Mouse (Mus musculus): ENCODE measurements around the gene Nodal. TPM values are rescaled to one million over a fixed set of nuclear protein-coding genes. Genes with fewer than 3 reads are reported as not detected.

The Nodal gene
- polyA plus RNA-seq, 1 experiment from 2014 or later = not detected

DNA sequence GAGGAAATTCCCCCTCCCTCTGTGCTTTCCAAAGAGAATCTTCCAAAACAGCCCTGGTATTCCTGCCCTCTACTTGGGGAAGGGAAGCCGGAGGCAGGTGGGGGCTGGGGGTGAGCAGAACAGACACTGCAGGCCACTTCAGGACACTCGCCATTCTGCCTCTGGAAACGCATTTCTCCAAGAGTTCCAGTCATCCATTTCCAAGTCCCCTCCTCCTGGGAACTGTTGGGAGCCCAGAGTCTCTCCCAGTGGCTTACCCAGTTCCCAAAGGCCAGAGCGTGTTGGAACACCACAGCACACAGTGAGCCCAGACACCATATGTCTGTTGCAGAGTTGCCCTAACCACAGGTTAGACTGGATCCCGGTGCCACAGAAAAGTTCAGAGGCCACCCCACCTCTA lies 39.1 kb upstream of the Nodal start:
- Histone ChIP-seq H3K9me3 (ENCODE audit: control insufficient read depth, low read length) (no peaks in the 10 kb centered on the region), H3K9ac (replicated peaks; ENCODE audit: low read length) (no peak overlapping the region), H3K36me3 (ENCODE audit: control insufficient read depth, insufficient read depth, low read length) (no peaks in the 10 kb centered on the region), H3K4me3 (replicated peaks; ENCODE audit: low read depth, low read length) (no peak overlapping the region), H3K4me2 (ENCODE audit: low read length) (no peak overlapping the region), H3K27me3 (ENCODE audit: control insufficient read depth, insufficient read depth, low read length) (no peaks in the 10 kb centered on the region), H3K27ac (replicated peaks; ENCODE audit: low read depth, low read length) (no peak overlapping the region), H3K4me1 (ENCODE audit: control insufficient read depth, insufficient read depth, low read length) (peaks cover 21% of the 10 kb centered on the region; the same call in 1 of the 2 replicates)
- WGBS = 80% methylated on average over 5 of the region's 5 CpGs
- DNase-seq = no peak
- no peak for ATAC-seq (ENCODE audit: low FRiP score, low TSS enrichment)

DNA sequence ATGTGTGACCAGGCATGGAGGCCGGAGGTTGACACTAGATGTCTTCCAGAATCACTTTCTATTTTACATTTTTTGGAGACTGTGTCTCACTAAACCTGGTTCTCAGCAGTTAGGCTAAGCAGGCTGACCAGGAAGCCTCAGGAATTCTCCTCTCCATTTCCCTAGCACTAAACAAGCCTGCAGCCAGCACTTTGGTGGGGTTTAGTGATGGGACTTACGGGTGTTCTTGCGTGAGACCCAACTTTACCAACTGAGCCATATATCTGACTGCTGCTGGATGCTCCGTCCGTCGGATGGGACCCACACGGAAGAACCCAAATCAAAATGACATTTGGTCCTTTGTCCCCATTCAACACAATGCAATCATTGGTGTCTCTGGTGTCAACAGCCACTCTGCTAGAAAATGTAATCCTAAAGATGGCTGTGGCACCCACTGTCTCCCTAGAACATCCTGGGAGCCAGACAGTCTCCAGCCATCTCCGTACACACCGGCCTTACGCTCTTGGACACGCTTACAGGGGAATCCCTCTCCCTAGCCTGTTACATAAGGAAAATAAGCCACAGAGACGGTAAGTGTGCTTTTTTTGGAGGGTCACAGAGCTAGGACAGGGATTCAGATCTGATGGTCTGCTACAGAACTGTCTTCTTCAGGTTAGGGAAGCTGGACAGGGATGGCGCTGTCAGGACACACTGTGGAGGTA lies 38.3 kb upstream of the Nodal start:
- WGBS = 83% methylated on average over 13 of the region's 13 CpGs
- ATAC-seq (ENCODE audit: low FRiP score, low TSS enrichment) (no peak), DNase-seq (no peak)
- H3K9ac ChIP-seq (replicated peaks; ENCODE audit: low read length) = no peak overlapping the region
- no peak overlapping the region for H3K27ac ChIP-seq (replicated peaks; ENCODE audit: low read depth, low read length)
- no peaks in the 10 kb centered on the region for H3K9me3 ChIP-seq (ENCODE audit: control insufficient read depth, low read length)
- no peak overlapping the region for H3K4me3 ChIP-seq (replicated peaks; ENCODE audit: low read depth, low read length)
- H3K4me2 ChIP-seq (ENCODE audit: low read length) = peak overlapping the region; percentile 90; the same call in 1 of the 2 replicates
- H3K27me3 ChIP-seq (ENCODE audit: control insufficient read depth, insufficient read depth, low read length) = no peaks in the 10 kb centered on the region
- peaks cover 27% of the 10 kb centered on the region for H3K4me1 ChIP-seq (ENCODE audit: control insufficient read depth, insufficient read depth, low read length)
- no peaks in the 10 kb centered on the region for H3K36me3 ChIP-seq (ENCODE audit: control insufficient read depth, insufficient read depth, low read length)

DNA sequence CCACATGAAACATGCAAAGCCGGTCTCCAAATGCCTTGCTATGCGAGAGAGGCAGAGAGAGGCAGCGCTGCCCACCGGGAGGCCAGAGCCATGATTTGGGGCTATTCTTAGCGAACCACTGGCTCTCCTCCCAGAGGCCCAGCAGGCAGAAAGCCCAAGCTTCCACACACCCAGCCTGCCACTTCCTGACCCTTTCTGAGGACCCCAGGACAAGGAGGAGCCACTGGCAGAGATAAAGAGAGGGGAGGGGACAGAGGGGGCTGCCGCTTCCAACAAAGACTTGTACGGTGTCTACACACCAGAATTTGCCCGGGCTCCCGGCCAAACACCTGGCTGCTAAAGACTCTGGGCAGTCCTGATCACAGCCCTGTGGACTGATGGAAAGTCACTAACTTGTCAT lies 37.6 kb upstream of the Nodal start:
- ATAC-seq (ENCODE audit: low FRiP score, low TSS enrichment) = no peak
- H3K27ac ChIP-seq (replicated peaks; ENCODE audit: low read depth, low read length) = peak overlapping the region; percentile 10; the same call in 1 of the 2 replicates

DNA sequence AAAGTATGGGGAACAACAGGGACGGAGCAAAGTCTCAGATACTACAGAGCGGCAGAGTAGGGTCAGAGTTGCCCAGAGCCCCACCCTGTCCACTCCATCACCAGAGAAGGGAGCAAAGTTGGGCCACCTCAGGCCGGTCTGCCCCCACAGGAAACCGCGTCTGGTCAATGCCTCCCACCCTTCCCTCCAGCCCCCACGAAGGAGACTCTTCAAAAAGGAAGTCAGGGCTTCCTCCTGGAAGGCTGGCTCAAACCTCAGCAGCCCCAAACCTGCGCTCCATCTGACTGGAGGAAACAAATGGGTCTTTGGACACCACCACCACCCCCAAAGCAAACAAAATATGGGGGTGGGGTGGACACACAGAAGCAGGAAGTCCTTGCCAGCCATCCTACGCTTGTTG lies 35.9 kb upstream of the Nodal start:
- peak overlapping the region; percentile 61 for H3K4me3 ChIP-seq (replicated peaks; ENCODE audit: low read depth, low read length)
- DNase-seq (no peak), ATAC-seq (ENCODE audit: low FRiP score, low TSS enrichment) (no peak)
- no peaks in the 10 kb centered on the region for H3K9me3 ChIP-seq (ENCODE audit: control insufficient read depth, low read length)
- H3K27ac ChIP-seq (replicated peaks; ENCODE audit: low read depth, low read length) = no peak overlapping the region
- no peaks in the 10 kb centered on the region for H3K36me3 ChIP-seq (ENCODE audit: control insufficient read depth, insufficient read depth, low read length)
- H3K9ac ChIP-seq (replicated peaks; ENCODE audit: low read length) = peak overlapping the region; percentile 71; the same call in 1 of the 2 replicates
- peak overlapping the region; percentile 90 for H3K4me2 ChIP-seq (ENCODE audit: low read length)
- peaks cover 27% of the 10 kb centered on the region for H3K4me1 ChIP-seq (ENCODE audit: control insufficient read depth, insufficient read depth, low read length)
- WGBS = 14% methylated on average over 8 of the region's 8 CpGs
- H3K27me3 ChIP-seq (ENCODE audit: control insufficient read depth, insufficient read depth, low read length) = no peaks in the 10 kb centered on the region

More for the DNA sequence above, 37.6 kb upstream of the Nodal start:
- Histone ChIP-seq H3K4me2 (ENCODE audit: low read length) (peak overlapping the region; percentile 90), H3K36me3 (ENCODE audit: control insufficient read depth, insufficient read depth, low read length) (no peaks in the 10 kb centered on the region), H3K27me3 (ENCODE audit: control insufficient read depth, insufficient read depth, low read length) (no peaks in the 10 kb centered on the region), H3K9ac (replicated peaks; ENCODE audit: low read length) (no peak overlapping the region), H3K4me1 (ENCODE audit: control insufficient read depth, insufficient read depth, low read length) (peaks cover 27% of the 10 kb centered on the region), H3K9me3 (ENCODE audit: control insufficient read depth, low read length) (no peaks in the 10 kb centered on the region), H3K4me3 (replicated peaks; ENCODE audit: low read depth, low read length) (no peak overlapping the region)
- 5% methylated on average over 9 of the region's 9 CpGs for WGBS
- DNase-seq = peak; percentile 35

DNA sequence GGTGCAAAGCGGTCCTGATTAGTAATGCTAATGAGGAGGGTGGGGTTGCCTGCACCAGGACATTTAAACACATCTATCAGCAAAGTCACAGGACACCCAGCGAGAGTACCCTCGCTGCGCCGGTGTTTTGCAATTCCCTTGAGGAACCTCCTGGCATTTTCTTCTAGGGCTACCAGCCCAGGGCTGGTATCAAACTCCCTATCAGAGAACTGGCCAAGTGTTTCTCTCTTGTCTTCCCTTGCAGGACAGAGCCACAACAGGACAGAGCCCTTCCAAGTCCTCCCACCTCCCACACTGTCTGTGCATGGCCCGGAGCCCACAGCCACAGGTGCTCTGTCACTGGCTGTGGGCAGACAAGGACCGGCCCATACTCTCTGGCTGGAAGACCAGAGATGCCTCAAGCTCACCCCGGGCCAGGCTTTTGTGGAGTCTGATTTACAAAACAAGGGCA lies 35.5 kb upstream of the Nodal start:
- 2% methylated on average over 8 of the region's 8 CpGs for WGBS
- Histone ChIP-seq H3K27ac (replicated peaks; ENCODE audit: low read depth, low read length) (no peak overlapping the region), H3K4me2 (ENCODE audit: low read length) (peak overlapping the region; percentile 90), H3K36me3 (ENCODE audit: control insufficient read depth, insufficient read depth, low read length) (no peaks in the 10 kb centered on the region), H3K9me3 (ENCODE audit: control insufficient read depth, low read length) (no peaks in the 10 kb centered on the region), H3K4me1 (ENCODE audit: control insufficient read depth, insufficient read depth, low read length) (peaks cover 27% of the 10 kb centered on the region), H3K4me3 (replicated peaks; ENCODE audit: low read depth, low read length) (peak overlapping the region; percentile 61), H3K9ac (replicated peaks; ENCODE audit: low read length) (peak overlapping the region; percentile 71; the same call in 1 of the 2 replicates), H3K27me3 (ENCODE audit: control insufficient read depth, insufficient read depth, low read length) (no peaks in the 10 kb centered on the region)
- DNase-seq (no peak), ATAC-seq (ENCODE audit: low FRiP score, low TSS enrichment) (no peak)

DNA sequence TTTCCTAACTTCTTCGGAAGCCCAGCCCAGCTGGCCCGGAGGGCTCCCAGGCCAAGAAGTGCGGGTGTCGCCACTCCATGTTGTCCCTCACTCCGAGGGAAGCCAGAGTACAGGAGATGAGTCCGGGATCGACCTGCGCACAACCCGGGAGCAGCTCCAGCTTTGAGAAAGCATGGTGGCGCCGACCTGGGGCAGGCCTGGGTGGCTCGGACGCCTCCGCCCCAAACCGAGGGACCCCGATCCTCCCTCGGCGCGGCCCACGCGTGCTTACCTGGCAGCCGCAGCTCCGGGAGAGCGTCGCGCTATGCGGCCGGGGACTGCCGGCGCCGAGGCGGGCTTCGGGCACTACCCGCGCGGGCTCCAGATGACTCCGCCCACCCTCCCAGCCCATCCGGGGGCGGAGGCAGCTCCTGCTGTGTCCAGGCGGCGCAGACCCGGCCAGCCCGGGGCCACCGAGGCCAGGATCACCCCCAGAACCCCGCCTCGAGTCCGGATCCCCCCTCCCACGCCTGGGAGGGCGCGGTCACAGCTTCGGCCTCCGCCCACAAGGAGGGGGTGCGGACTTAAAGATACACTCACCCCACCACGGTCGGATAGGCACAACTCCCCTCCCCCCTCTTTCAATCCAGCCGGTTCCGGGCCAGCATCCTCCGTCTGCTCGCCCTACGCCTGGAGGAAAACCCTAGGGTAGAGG lies 34.6 kb upstream of the Nodal start, which contains the start of gene Pald1:
Gene Pald1 (minus strand): TSS at position 510 of the 694 bp plus-strand sequence.
- DNase-seq (peak; percentile 86), ATAC-seq (ENCODE audit: low FRiP score, low TSS enrichment) (peak; percentile 83)
- Histone ChIP-seq H3K36me3 (ENCODE audit: control insufficient read depth, insufficient read depth, low read length) (no peaks in the 10 kb centered on the region), H3K4me1 (ENCODE audit: control insufficient read depth, insufficient read depth, low read length) (peaks cover 27% of the 10 kb centered on the region), H3K9me3 (ENCODE audit: control insufficient read depth, low read length) (no peaks in the 10 kb centered on the region), H3K4me3 (replicated peaks; ENCODE audit: low read depth, low read length) (peak within 1 kb of the TSS; percentile 61), H3K4me2 (ENCODE audit: low read length) (peak within 1 kb of the TSS; percentile 90), H3K27me3 (ENCODE audit: control insufficient read depth, insufficient read depth, low read length) (no peaks in the 10 kb centered on the region), H3K9ac (replicated peaks; ENCODE audit: low read length) (peak within 1 kb of the TSS; percentile 71), H3K27ac (replicated peaks; ENCODE audit: low read depth, low read length) (peak within 1 kb of the TSS; percentile 45; the same call in 1 of the 2 replicates)
- WGBS = under 1% methylated on average over 55 of the region's 60 CpGs

DNA sequence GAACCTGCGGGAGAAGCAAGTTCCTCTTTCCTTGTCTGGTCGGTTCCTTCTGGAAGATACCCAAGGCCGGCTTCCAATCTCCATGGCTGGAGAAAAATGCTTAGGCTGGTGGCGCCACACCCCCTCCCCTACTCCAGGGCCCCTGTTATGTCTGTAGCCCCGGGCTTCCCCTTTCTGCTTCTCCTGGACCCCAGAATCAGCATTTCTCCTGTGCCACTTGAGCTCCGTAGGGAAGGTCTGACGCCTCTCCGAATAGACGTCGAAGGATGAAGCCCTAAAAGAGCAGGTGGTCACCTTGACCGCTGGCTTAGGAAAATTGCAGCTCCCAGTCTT lies 34.1 kb upstream of the Nodal start:
- ATAC-seq (ENCODE audit: low FRiP score, low TSS enrichment) = peak; percentile 35; the same call in 1 of the 2 replicates
- peak overlapping the region; percentile 90 for H3K4me2 ChIP-seq (ENCODE audit: low read length)
- 2% methylated on average over 11 of the region's 11 CpGs for WGBS
- peak overlapping the region; percentile 71 for H3K9ac ChIP-seq (replicated peaks; ENCODE audit: low read length)
- no peaks in the 10 kb centered on the region for H3K9me3 ChIP-seq (ENCODE audit: control insufficient read depth, low read length)
- peak overlapping the region; percentile 61 for H3K4me3 ChIP-seq (replicated peaks; ENCODE audit: low read depth, low read length)
- no peak for DNase-seq
- peaks cover 27% of the 10 kb centered on the region for H3K4me1 ChIP-seq (ENCODE audit: control insufficient read depth, insufficient read depth, low read length)
- no peaks in the 10 kb centered on the region for H3K27me3 ChIP-seq (ENCODE audit: control insufficient read depth, insufficient read depth, low read length)
- H3K27ac ChIP-seq (replicated peaks; ENCODE audit: low read depth, low read length) = peak overlapping the region; percentile 45; the same call in 1 of the 2 replicates
- H3K36me3 ChIP-seq (ENCODE audit: control insufficient read depth, insufficient read depth, low read length) = no peaks in the 10 kb centered on the region

DNA sequence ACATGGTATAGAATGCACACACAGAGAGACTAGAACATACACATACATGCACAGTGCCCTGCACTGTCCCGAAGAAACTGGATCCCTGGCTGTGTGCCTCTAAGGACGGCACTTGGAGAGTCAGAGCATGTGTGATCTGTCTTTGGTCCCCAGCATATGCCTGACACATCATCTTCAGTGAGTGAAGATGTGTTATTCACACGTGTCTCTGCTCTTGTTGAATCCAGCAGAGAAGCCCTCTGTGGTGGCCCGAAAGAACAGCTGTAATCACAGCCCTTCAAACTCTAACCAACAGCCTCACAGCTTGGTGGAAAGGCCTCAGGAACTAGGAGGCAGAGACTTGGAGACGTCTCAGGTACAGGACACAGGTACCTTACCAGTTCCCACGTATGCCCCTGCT lies 32.6 kb upstream of the Nodal start:
- WGBS = 86% methylated on average over 6 of the region's 6 CpGs
- Histone ChIP-seq H3K36me3 (ENCODE audit: control insufficient read depth, insufficient read depth, low read length) (no peaks in the 10 kb centered on the region), H3K4me3 (replicated peaks; ENCODE audit: low read depth, low read length) (no peak overlapping the region), H3K4me1 (ENCODE audit: control insufficient read depth, insufficient read depth, low read length) (peaks cover 20% of the 10 kb centered on the region), H3K27me3 (ENCODE audit: control insufficient read depth, insufficient read depth, low read length) (no peaks in the 10 kb centered on the region), H3K9ac (replicated peaks; ENCODE audit: low read length) (no peak overlapping the region), H3K27ac (replicated peaks; ENCODE audit: low read depth, low read length) (no peak overlapping the region), H3K9me3 (ENCODE audit: control insufficient read depth, low read length) (no peaks in the 10 kb centered on the region), H3K4me2 (ENCODE audit: low read length) (no peak overlapping the region)
- DNase-seq (no peak), ATAC-seq (ENCODE audit: low FRiP score, low TSS enrichment) (no peak)

Data from midbrain, embryonic 14.5 days (tissue).